Mouse (Mus musculus) ES-Bruce4 (cell line): Measurements from ENCODE around the gene Elavl4. TPM values are rescaled to one million over a fixed set of nuclear protein-coding genes. Genes with fewer than 3 reads are reported as not detected.

Experiments used
- H3K27ac ChIP-seq: 2 replicates; pipeline ENCODE4 v1.5.1; 2012; ENCODE audit warnings: low read length, inconsistent platforms; ENCODE audit not compliant: insufficient read depth
- H3K27me3 ChIP-seq: 2 replicates; pipeline ENCODE4 v1.6.1; 2012; ENCODE audit warnings: mild to moderate bottlenecking, low read length, inconsistent platforms; ENCODE audit not compliant: control insufficient read depth, poor library complexity, insufficient read depth, severe bottlenecking
- H3K36me3 ChIP-seq: 2 replicates; pipeline ENCODE4 v1.6.1; 2012; ENCODE audit warnings: inconsistent platforms, mild to moderate bottlenecking, low read length, moderate library complexity; ENCODE audit not compliant: control insufficient read depth, poor library complexity, insufficient read depth, severe bottlenecking
- H3K4me1 ChIP-seq: one replicate; pipeline ENCODE4 v1.8.1; 2011; ENCODE audit warnings: low read length; ENCODE audit not compliant: control insufficient read depth, insufficient read depth
- H3K4me3 ChIP-seq: 2 replicates; pipeline ENCODE4 v1.5.1; 2011; ENCODE audit warnings: low read depth, mild to moderate bottlenecking, low read length
- H3K9ac ChIP-seq: 2 replicates; pipeline ENCODE4 v1.6.1; 2012; ENCODE audit warnings: low read depth, mild to moderate bottlenecking, inconsistent platforms; ENCODE audit not compliant: poor library complexity, severe bottlenecking
- H3K9me3 ChIP-seq: replicated peaks from 2 replicates; pipeline ENCODE4 v1.6.1; 2012; ENCODE audit warnings: mild to moderate bottlenecking, low read length, inconsistent platforms; ENCODE audit not compliant: control insufficient read depth, poor library complexity, insufficient read depth, severe bottlenecking
- CTCF ChIP-seq: IDR thresholded peaks from one replicate; pipeline ENCODE4 v1.8.1; 2011; ENCODE audit warnings: low read depth, low read length
- EP300 ChIP-seq: IDR thresholded peaks from 2 replicates; pipeline ENCODE4 v1.6.1; 2011; ENCODE audit warnings: low read depth, low read length; ENCODE audit not compliant: insufficient read depth
- POLR2A ChIP-seq: IDR thresholded peaks from one replicate; pipeline ENCODE4 v1.8.1; 2011; ENCODE audit warnings: low read length; ENCODE audit not compliant: insufficient read depth
- polyA plus RNA-seq: library from polyadenylated mRNA; stranded (reverse); fragments of >200 nt; gene quantifications from 2 replicates; pipeline ENCODE4 v1.2.4, GENCODE M21; 2011; ENCODE audit warnings: low read depth; ENCODE audit not compliant: missing spikeins, insufficient read depth, insufficient read length

Elavl4 gene
- polyA plus RNA-seq, 1 experiment: 3.8 TPM

- H3K36me3 ChIP-seq: no peaks in the 10 kb centered on the region
- TF ChIP-seq POLR2A (no peak), EP300 (no peak), CTCF (no peak)
- no peaks in the 10 kb centered on the region for H3K27me3 ChIP-seq
- H3K4me3 ChIP-seq: no peak overlapping the region
- no peaks in the 10 kb centered on the region for H3K9me3 ChIP-seq
- no peak overlapping the region for H3K9ac ChIP-seq
- H3K27ac ChIP-seq: no peak overlapping the region
- H3K4me1 ChIP-seq: no peaks in the 10 kb centered on the region
Observed at GRCm38 (mm10) chr4:110229238-110229637, 122.5 kb downstream of the Elavl4 start.

DNA sequence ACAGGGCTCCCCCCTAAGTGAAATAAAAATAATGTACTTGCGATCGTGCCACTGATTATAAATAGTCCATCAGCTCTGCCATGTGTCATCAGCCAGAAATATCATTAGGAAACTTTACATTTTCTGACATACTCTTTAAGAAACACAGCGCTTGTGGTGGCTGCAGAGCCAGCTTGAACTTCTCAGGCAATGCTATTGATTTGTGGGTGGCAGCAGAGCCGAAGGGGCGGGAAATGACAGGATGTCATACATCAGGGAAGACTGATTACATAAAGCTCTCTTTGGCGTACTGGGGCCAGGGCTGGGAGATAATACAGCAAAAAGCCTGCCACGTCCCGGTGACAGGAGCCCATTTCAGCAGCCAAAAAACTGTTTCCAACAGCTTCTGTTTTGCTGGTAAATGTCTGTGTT is 124.1 kb downstream of the Elavl4 start:
- no peaks in the 10 kb centered on the region for H3K4me1 ChIP-seq
- H3K36me3 ChIP-seq: no peaks in the 10 kb centered on the region
- no peak for TF ChIP-seq POLR2A
- TF ChIP-seq EP300: no peak
- no peak for TF ChIP-seq CTCF
- no peaks in the 10 kb centered on the region for H3K9me3 ChIP-seq
- no peak overlapping the region for H3K4me3 ChIP-seq
- no peak overlapping the region for H3K9ac ChIP-seq
- H3K27me3 ChIP-seq: no peaks in the 10 kb centered on the region
- no peak overlapping the region for H3K27ac ChIP-seq

DNA sequence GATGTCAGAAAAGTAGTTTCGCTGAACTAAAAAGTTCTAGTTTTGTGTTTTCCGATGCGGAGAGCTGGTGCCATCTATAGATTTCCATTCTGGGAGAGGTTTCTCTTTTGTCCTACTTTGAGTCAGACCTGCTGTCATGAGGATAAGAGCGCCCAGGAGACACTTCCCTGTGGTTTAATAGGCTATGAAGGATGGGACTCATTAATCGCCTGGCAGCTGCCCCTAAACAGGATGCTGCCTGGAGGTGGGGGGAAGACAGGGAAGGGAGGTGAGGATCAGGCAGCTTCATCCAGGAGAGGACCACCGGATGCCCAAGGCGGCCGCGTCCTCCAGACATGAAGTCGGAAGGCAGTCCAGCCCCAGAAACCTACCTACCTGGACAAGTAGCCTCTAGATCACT is 126.2 kb downstream of the Elavl4 start:
- Histone ChIP-seq H3K9me3 (no peaks in the 10 kb centered on the region), H3K4me1 (no peaks in the 10 kb centered on the region), H3K9ac (no peak overlapping the region), H3K4me3 (no peak overlapping the region), H3K27ac (no peak overlapping the region), H3K36me3 (no peaks in the 10 kb centered on the region), H3K27me3 (no peaks in the 10 kb centered on the region)
- no peak for TF ChIP-seq CTCF
- TF ChIP-seq EP300: no peak
- TF ChIP-seq POLR2A: no peak

GRCm38 (mm10) chr4:110218819-110219218 is 132.9 kb downstream of the Elavl4 start:
- Histone ChIP-seq H3K4me1 (no peaks in the 10 kb centered on the region), H3K9me3 (no peaks in the 10 kb centered on the region), H3K9ac (no peak overlapping the region), H3K27me3 (no peaks in the 10 kb centered on the region), H3K27ac (no peak overlapping the region), H3K4me3 (no peak overlapping the region), H3K36me3 (no peaks in the 10 kb centered on the region)
- TF ChIP-seq CTCF (no peak), POLR2A (no peak), EP300 (no peak)

DNA sequence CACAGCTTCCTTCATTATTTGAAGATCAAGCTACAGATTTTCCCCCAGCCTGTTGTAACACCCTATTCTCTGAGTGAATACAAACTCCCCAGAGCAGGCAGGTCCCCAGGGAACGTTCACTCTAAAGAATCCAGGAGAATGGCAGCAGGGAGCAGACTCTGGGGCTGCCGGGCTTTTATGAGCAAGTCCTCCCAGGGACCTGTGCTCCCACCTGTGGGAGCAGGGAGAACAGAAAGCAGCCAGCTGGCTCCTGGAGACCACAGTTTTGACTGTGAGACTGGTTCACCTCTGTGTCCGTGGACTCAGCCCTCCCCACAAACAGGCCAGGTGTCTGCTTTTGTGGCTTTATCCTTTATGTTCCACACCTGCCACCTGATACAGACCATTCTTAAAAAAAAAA is 134.2 kb downstream of the Elavl4 start:
- Histone ChIP-seq H3K27me3 (no peaks in the 10 kb centered on the region), H3K36me3 (no peaks in the 10 kb centered on the region), H3K9me3 (no peaks in the 10 kb centered on the region), H3K9ac (no peak overlapping the region), H3K27ac (no peak overlapping the region), H3K4me3 (no peak overlapping the region), H3K4me1 (no peaks in the 10 kb centered on the region)
- TF ChIP-seq POLR2A: no peak
- no peak for TF ChIP-seq CTCF
- no peak for TF ChIP-seq EP300

DNA sequence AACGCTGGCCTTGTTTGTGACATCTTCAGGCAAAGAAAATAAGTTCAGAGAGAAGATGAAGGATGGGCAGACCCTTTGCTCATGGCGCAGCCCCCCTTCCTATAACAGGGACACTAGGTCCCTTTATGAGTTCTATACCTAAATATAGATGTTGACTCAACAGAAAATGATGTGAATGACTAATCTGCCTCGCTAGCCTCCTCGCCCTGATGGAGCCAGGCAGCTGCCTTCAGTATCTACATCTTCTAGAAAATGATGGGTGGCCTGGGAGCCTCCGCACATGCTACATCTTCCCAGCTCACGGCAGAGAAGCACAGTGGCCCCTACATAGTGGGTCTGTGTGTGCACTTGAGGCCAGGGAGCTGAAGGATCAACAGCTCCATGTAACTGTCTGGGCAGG is 137.2 kb downstream of the Elavl4 start:
- Histone ChIP-seq H3K4me3 (no peak overlapping the region), H3K9me3 (no peaks in the 10 kb centered on the region), H3K27ac (no peak overlapping the region), H3K9ac (no peak overlapping the region), H3K36me3 (no peaks in the 10 kb centered on the region), H3K27me3 (no peaks in the 10 kb centered on the region; the same call in 1 of the 2 replicates), H3K4me1 (no peaks in the 10 kb centered on the region)
- no peak for TF ChIP-seq POLR2A
- TF ChIP-seq CTCF: no peak
- TF ChIP-seq EP300: no peak
